Mouse (Mus musculus): ENCODE results near the gene Ush2a. TPM values are rescaled to one million over a fixed set of nuclear protein-coding genes. Genes with fewer than 3 reads are reported as not detected.
A peak's percentile ranks its signal among the peaks of the same experiment; 100 is the strongest.

The Ush2a gene
- total and polyA plus RNA-seq, 3 experiments: under 0.01 to 0.04 TPM; not detected in 1

GRCm38 (mm10) chr1:188947794-188948193 lies 686.0 kb downstream of the Ush2a start:
- DNase-seq (ENCODE audit: low read depth, low spot score): peak; percentile 70

GRCm38 (mm10) chr1:188948276-188948675 lies 686.5 kb downstream of the Ush2a start:
- no peak for TF ChIP-seq CHD2 (IDR thresholded peaks at IDR 0.05; ENCODE audit: low read length)
- TF ChIP-seq POLR2AphosphoS2 (IDR thresholded peaks at IDR 0.05; ENCODE audit: low read length): no peak
- no peak for TF ChIP-seq MAX (IDR thresholded peaks at IDR 0.05; ENCODE audit: low read length)
- no peak for TF ChIP-seq MAZ (IDR thresholded peaks at IDR 0.05; ENCODE audit: low read depth, low read length)
- no peak for TF ChIP-seq JUND (IDR thresholded peaks at IDR 0.05; ENCODE audit: low read depth, low read length)
- TF ChIP-seq MYC (IDR thresholded peaks at IDR 0.05; ENCODE audit: low read depth, low read length): no peak
- Histone ChIP-seq H3K9ac (ENCODE audit: control insufficient read depth, low read depth, low read length, poor library complexity, severe bottlenecking) (no peak overlapping the region), H3K9me3 (replicated peaks; ENCODE audit: insufficient read depth, low read length) (no peaks in the 10 kb centered on the region), H3K79me2 (ENCODE audit: control insufficient read depth, insufficient read depth, low read length, poor library complexity) (no peaks in the 10 kb centered on the region), H3K4me1 (ENCODE audit: control insufficient read depth in 1 of 2, insufficient read depth in 2 of 2, low read length in 2 of 2) (no peaks in the 10 kb centered on the region), H3K27ac (ENCODE audit: control insufficient read depth, low read depth, low read length) (no peak overlapping the region), H3K4me3 (ENCODE audit: control insufficient read depth in 1 of 2, insufficient read depth in 1 of 2, low read depth in 2 of 2, low read length in 2 of 2) (no peak overlapping the region), H3K27me3 (ENCODE audit: control insufficient read depth in 1 of 2, insufficient read depth in 2 of 2, low read length in 2 of 2) (no peaks in the 10 kb centered on the region; a peak in 1 of 4 replicates), H3K36me3 (ENCODE audit: control insufficient read depth in 1 of 2, insufficient read depth in 2 of 2, low read length in 2 of 2) (no peaks in the 10 kb centered on the region)
- peak; percentile 15 for DNase-seq (ENCODE audit: low read depth, low spot score)

More at GRCm38 (mm10) chr1:188947794-188948193, 686.0 kb downstream of the Ush2a start:
- H3K36me3 ChIP-seq (ENCODE audit: control insufficient read depth in 1 of 2, insufficient read depth in 2 of 2, low read length in 2 of 2): no peaks in the 10 kb centered on the region
- H3K9me3 ChIP-seq (replicated peaks; ENCODE audit: insufficient read depth, low read length): no peaks in the 10 kb centered on the region
- H3K9ac ChIP-seq (ENCODE audit: control insufficient read depth, low read depth, low read length, poor library complexity, severe bottlenecking): no peak overlapping the region
- no peak overlapping the region for H3K27ac ChIP-seq (ENCODE audit: control insufficient read depth, low read depth, low read length)
- H3K79me2 ChIP-seq (ENCODE audit: control insufficient read depth, insufficient read depth, low read length, poor library complexity): no peaks in the 10 kb centered on the region
- H3K4me3 ChIP-seq (ENCODE audit: control insufficient read depth in 1 of 2, insufficient read depth in 1 of 2, low read depth in 2 of 2, low read length in 2 of 2): no peak overlapping the region
- H3K4me1 ChIP-seq (ENCODE audit: control insufficient read depth in 1 of 2, insufficient read depth in 2 of 2, low read length in 2 of 2): no peaks in the 10 kb centered on the region
- no peak for TF ChIP-seq MXI1 (IDR thresholded peaks at IDR 0.05; ENCODE audit: low read depth, low read length)
- TF ChIP-seq CTCF (IDR thresholded peaks at IDR 0.05 in 2 of 3, conservative IDR thresholded peaks at IDR 0.05 in 1 of 3; ENCODE audit: control insufficient read depth in 1 of 3, insufficient read depth in 1 of 3, low read depth in 2 of 3, low read length in 3 of 3, poor library complexity in 1 of 3, severe bottlenecking in 1 of 3): peak; percentile 64 to 74 (median 66)
- peak; percentile 60 for TF ChIP-seq SMC3 (IDR thresholded peaks at IDR 0.05; ENCODE audit: low read depth, low read length)
- no peak for TF ChIP-seq MAX (IDR thresholded peaks at IDR 0.05; ENCODE audit: low read length)
- TF ChIP-seq POLR2AphosphoS5 (IDR thresholded peaks at IDR 0.05; ENCODE audit: borderline replicate concordance, low read depth, low read length): no peak
- TF ChIP-seq SIN3A (IDR thresholded peaks at IDR 0.05; ENCODE audit: low read length): no peak
- no peak for TF ChIP-seq ZKSCAN1 (IDR thresholded peaks at IDR 0.05; ENCODE audit: low read depth, low read length)
- TF ChIP-seq ZNF384 (IDR thresholded peaks at IDR 0.05; ENCODE audit: low read depth, low read length): peak; percentile 94
- no peak for TF ChIP-seq JUND (IDR thresholded peaks at IDR 0.05; ENCODE audit: low read depth, low read length)
- TF ChIP-seq CHD2 (IDR thresholded peaks at IDR 0.05; ENCODE audit: low read length): no peak
- peak; percentile 64 for TF ChIP-seq RAD21 (IDR thresholded peaks at IDR 0.05; ENCODE audit: low read depth, low read length)
- no peak for TF ChIP-seq UBTF (IDR thresholded peaks at IDR 0.05; ENCODE audit: borderline replicate concordance, insufficient read depth, low read depth, low read length)
- no peak for TF ChIP-seq ZMIZ1 (IDR thresholded peaks at IDR 0.05; ENCODE audit: low read depth, low read length)
- TF ChIP-seq TBP (IDR thresholded peaks at IDR 0.05; ENCODE audit: low read depth, low read length): no peak
- no peak for TF ChIP-seq GABPA (IDR thresholded peaks at IDR 0.05; ENCODE audit: low read depth, low read length)
- no peak for TF ChIP-seq HCFC1 (IDR thresholded peaks at IDR 0.05; ENCODE audit: low read depth, low read length)
- TF ChIP-seq ZC3H11A (IDR thresholded peaks at IDR 0.05; ENCODE audit: low read depth, low read length): peak; percentile 41
- no peak for TF ChIP-seq BHLHE40 (IDR thresholded peaks at IDR 0.05; ENCODE audit: borderline replicate concordance, low read depth, low read length)
- TF ChIP-seq GATA1 (IDR thresholded peaks at IDR 0.05; ENCODE audit: low read depth, low read length): no peak
- no peak for TF ChIP-seq POLR2A (IDR thresholded peaks at IDR 0.05; ENCODE audit: control insufficient read depth in 1 of 2, insufficient read depth in 1 of 2, low read depth in 1 of 2, low read length in 2 of 2, poor library complexity in 1 of 2)
- no peak for TF ChIP-seq NRF1 (IDR thresholded peaks at IDR 0.05; ENCODE audit: insufficient read depth, low read depth, low read length, poor library complexity, severe bottlenecking)
- no peak for TF ChIP-seq E2F4 (IDR thresholded peaks at IDR 0.05; ENCODE audit: borderline replicate concordance, low read depth, low read length)
- no peak for TF ChIP-seq POLR2AphosphoS2 (IDR thresholded peaks at IDR 0.05; ENCODE audit: low read length)
- no peak for TF ChIP-seq RCOR1 (IDR thresholded peaks at IDR 0.05; ENCODE audit: low read depth, low read length)
- TF ChIP-seq USF2 (IDR thresholded peaks at IDR 0.05; ENCODE audit: borderline replicate concordance in 1 of 2, insufficient read depth in 1 of 2, low read depth in 1 of 2, low read length in 2 of 2): no peak
- no peaks in the 10 kb centered on the region; a peak in 1 of 4 replicates for H3K27me3 ChIP-seq (ENCODE audit: control insufficient read depth in 1 of 2, insufficient read depth in 2 of 2, low read length in 2 of 2)

Measured in MEL (cell line).